Mouse (Mus musculus) limb, embryonic 12.5 days (tissue): ENCODE data around the gene Eya2. TPM values are rescaled to one million over a fixed set of nuclear protein-coding genes. Genes with fewer than 3 reads are reported as not detected.

Experiments used
- ATAC-seq: fragments of 200-750 bp; cut with Nextera tagmentation; 2 replicates; pipeline ENCODE4 v1.8.0; 2017; ENCODE audit warnings: low read depth, moderate TSS enrichment; ENCODE audit not compliant: insufficient number of reproducible peaks, insufficient read depth, low FRiP score, low TSS enrichment
- H3K27ac ChIP-seq: fragments of 300-500 bp; sonication (generic); 2 replicates; pipeline ENCODE4 v1.5.1; 2016; ENCODE audit warnings: mild to moderate bottlenecking, moderate library complexity
- H3K27me3 ChIP-seq: fragments of 300-500 bp; sonication (generic); 2 replicates; pipeline ENCODE4 v1.6.1; 2016; ENCODE audit warnings: mild to moderate bottlenecking, moderate library complexity
- H3K36me3 ChIP-seq: fragments of 300-500 bp; sonication (generic); 2 replicates; pipeline ENCODE4 v1.6.1; 2016; ENCODE audit warnings: mild to moderate bottlenecking, moderate library complexity
- H3K4me1 ChIP-seq: fragments of 300-500 bp; sonication (generic); replicated peaks from 2 replicates; pipeline ENCODE4 v1.6.1; 2016
- H3K4me2 ChIP-seq: fragments of 300-500 bp; sonication (generic); 2 replicates; pipeline ENCODE4 v1.6.1; 2016; ENCODE audit warnings: mild to moderate bottlenecking, moderate library complexity
- H3K4me3 ChIP-seq: fragments of 300-500 bp; sonication (generic); replicated peaks from 2 replicates; pipeline ENCODE4 v1.5.1; 2016; ENCODE audit warnings: mild to moderate bottlenecking
- H3K9ac ChIP-seq: fragments of 300-500 bp; sonication (generic); replicated peaks from 2 replicates; pipeline ENCODE4 v1.6.1; 2016; ENCODE audit warnings: mild to moderate bottlenecking, moderate library complexity
- H3K9me3 ChIP-seq: fragments of 300-500 bp; sonication (generic); 2 replicates; pipeline ENCODE4 v1.6.1; 2016; ENCODE audit warnings: mild to moderate bottlenecking, moderate library complexity
- WGBS: fragments of 180-500 bp; shearing (Covaris S2); methylation state at CpG from one replicate; pipeline ENCODE4 v1.1.7; 2016; 5-methylcytosine and 5-hydroxymethylcytosine counted together
- polyA plus RNA-seq: library from polyadenylated mRNA; unstranded; fragments of >200 nt; fragmentation: Nextera tagmentation; extraction: Ambion mirVana; gene quantifications from 2 replicates; pipeline ENCODE4 v1.2.1, GENCODE M21; 2016

Gene Eya2
- polyA plus RNA-seq, 1 experiment from 2014 or later: 9.7 TPM

DNA sequence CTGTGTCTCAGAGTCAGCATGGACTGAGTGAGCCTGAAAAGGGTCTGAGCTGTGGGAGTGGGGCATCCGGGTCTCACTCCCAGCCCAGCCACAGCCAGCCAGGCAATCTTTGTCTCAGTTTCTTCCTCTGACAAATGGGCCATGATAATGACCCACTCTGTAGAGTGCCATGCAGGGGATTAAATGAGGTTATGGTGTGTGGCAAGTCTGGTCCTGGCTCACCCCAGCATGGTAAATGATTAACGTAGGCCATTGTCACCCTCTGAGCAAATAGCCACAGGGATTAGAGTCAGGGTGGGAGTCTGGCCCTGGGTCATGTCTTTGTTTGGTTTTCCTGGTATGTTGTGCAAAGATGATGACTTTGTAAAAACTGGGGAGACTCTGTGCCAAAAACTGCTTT, 72.3 kb downstream of the Eya2 start:
- no peaks in the 10 kb centered on the region; the same call in 1 of the 2 replicates for H3K27me3 ChIP-seq
- no peak overlapping the region for H3K4me2 ChIP-seq
- WGBS: 76% methylated on average over 2 of the region's 2 CpGs
- ATAC-seq: no peak
- no peak overlapping the region for H3K9ac ChIP-seq
- H3K9me3 ChIP-seq: 0 out of 2 replicates have a peak, but pooled peaks cover 1% of the 10 kb centered on the region
- H3K4me1 ChIP-seq: no peaks in the 10 kb centered on the region
- H3K4me3 ChIP-seq: no peak overlapping the region
- no peak overlapping the region for H3K27ac ChIP-seq
- H3K36me3 ChIP-seq: no peaks in the 10 kb centered on the region

DNA sequence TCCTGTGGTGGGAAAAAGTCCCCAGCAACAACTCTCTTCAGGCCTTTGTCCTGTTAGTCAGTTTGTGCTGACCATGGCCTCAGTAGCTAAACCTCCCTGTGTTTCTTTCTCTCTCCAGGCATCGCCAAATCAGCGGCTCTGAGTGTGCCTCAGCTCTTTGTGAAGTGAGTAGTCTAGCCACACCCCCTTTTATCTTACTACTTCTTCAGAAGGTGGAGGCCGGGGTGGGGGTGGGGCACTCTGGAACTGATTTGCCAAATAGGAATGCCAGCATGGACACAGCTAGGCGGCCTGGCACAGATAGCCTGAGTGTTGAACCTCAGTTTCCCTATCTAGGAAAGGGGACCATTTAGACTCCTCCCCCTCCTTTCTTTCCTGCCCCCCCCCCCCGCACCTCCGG, 87.9 kb downstream of the Eya2 start:
- Histone ChIP-seq H3K27ac (no peak overlapping the region), H3K4me1 (no peaks in the 10 kb centered on the region), H3K9me3 (no peaks in the 10 kb centered on the region), H3K9ac (no peak overlapping the region), H3K4me3 (no peak overlapping the region), H3K27me3 (peaks cover under 1% of the 10 kb centered on the region), H3K4me2 (no peak overlapping the region), H3K36me3 (no peaks in the 10 kb centered on the region)
- 64% methylated on average over 6 of the region's 6 CpGs for WGBS
- no peak for ATAC-seq

DNA sequence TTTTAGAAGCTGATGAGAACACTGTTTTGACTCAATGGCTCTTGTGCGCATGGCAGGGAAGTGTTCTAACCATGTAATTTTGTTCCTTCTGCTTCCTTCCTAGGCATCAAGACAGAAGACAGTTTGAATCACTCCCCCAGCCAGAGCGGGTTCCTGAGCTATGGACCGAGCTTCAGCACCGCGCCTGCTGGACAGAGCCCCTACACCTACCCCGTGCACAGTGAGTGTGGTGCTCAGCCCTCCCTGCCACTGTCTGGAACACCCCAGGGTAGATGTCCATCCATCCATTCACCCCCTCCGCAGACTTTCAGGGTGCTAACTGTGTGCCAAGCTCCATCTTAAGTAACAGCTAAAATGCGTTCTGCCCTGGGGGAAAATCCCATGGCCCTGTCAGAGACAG, 92.7 kb downstream of the Eya2 start:
- no peaks in the 10 kb centered on the region for H3K9me3 ChIP-seq
- H3K4me2 ChIP-seq: no peak overlapping the region
- WGBS: 29% methylated on average over 8 of the region's 8 CpGs
- no peak overlapping the region for H3K9ac ChIP-seq
- ATAC-seq: no peak
- H3K36me3 ChIP-seq: no peaks in the 10 kb centered on the region
- H3K4me3 ChIP-seq: no peak overlapping the region
- peaks cover 13% of the 10 kb centered on the region for H3K27me3 ChIP-seq
- H3K27ac ChIP-seq: no peak overlapping the region
- no peaks in the 10 kb centered on the region for H3K4me1 ChIP-seq

DNA sequence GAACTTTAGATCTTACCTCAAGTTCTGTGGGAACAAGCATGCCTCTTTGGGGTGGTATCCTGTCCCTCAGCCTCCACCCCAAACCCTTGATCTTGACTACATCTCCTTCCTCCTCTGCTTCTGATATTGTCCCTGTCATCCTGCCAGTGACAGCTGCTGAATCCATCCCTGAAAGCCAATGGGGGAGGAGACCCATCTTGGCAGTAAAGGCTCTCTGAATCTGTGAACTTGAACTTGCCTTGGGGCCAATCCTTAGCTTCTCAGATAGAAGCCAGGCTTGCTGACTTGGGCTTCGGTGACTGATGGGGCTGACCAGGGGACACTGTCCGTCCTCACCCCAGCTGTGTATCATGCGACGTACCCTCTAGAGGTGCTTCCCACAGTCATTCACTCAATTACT, 94.1 kb downstream of the Eya2 start:
- ATAC-seq: no peak
- Histone ChIP-seq H3K4me3 (no peak overlapping the region), H3K36me3 (no peaks in the 10 kb centered on the region), H3K27me3 (peaks cover 16% of the 10 kb centered on the region), H3K27ac (no peak overlapping the region), H3K4me1 (no peaks in the 10 kb centered on the region), H3K4me2 (no peak overlapping the region), H3K9me3 (no peaks in the 10 kb centered on the region), H3K9ac (no peak overlapping the region)
- 95% methylated on average over 4 of the region's 4 CpGs for WGBS

DNA sequence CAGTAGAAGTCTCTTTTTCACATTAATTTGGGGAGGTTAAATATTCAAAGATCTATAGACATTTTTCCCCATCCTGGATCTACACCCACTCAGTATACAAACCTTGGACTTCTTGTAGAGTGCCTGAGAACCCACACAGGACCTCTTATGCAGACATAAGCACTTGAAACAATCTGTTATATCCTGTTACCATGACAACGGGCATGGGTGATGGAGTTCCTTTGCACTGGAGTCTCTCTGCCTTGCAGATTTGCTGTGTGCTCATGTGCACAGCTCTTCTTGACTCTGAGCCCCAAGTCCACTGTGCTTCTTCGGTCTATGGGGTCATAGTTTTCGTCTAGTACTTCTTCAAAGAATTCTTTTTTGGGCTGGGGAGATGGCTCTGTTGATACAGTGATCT, 96.2 kb downstream of the Eya2 start:
- Histone ChIP-seq H3K4me2 (no peak overlapping the region), H3K27ac (no peak overlapping the region), H3K4me1 (no peaks in the 10 kb centered on the region), H3K27me3 (peaks cover 16% of the 10 kb centered on the region), H3K4me3 (no peak overlapping the region), H3K9ac (no peak overlapping the region), H3K9me3 (no peaks in the 10 kb centered on the region), H3K36me3 (no peaks in the 10 kb centered on the region)
- no peak for ATAC-seq
- 87% methylated on average over 3 of the region's 3 CpGs for WGBS

DNA sequence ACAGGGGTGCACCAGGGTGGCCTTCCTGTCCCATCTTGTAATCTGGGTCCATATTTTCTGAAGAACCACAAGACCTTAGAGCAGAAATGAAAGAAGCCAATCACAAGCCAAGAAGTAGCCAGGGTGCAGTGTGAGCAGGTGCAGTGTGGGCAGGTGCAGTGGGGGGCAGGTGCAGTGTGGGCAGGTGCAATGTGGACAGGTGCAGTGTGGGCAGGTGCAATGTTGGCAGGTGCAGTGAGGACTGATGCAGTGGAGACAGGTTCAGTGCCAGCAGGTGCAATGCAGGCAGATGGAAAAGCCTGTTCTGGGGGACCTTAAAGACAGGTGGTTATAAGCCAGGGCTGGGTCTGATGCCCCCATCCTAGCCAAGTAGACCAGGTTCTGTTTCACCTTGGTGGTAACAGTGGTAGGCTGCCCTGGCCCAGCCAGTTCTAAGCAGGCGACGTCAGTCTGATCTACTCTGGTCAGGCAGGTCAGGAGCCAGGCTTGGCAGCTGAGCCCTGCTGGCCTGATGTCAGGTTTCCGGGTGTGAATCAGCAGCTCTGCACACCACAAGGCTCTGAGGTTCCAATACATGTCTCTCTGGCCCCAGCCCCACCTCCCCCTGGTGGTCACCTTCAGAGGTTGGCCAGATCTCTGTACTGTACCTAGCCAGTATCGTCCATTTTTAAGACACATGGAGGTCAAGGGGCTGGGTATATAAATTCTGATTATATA, 98.3 kb downstream of the Eya2 start:
- Histone ChIP-seq H3K27me3 (peaks cover 12% of the 10 kb centered on the region; the same call in 1 of the 2 replicates), H3K9me3 (no peaks in the 10 kb centered on the region), H3K4me1 (no peaks in the 10 kb centered on the region), H3K4me3 (no peak overlapping the region), H3K27ac (no peak overlapping the region), H3K9ac (no peak overlapping the region), H3K36me3 (no peaks in the 10 kb centered on the region), H3K4me2 (no peak overlapping the region)
- no peak for ATAC-seq
- 64% methylated on average over 4 of the region's 4 CpGs for WGBS

DNA sequence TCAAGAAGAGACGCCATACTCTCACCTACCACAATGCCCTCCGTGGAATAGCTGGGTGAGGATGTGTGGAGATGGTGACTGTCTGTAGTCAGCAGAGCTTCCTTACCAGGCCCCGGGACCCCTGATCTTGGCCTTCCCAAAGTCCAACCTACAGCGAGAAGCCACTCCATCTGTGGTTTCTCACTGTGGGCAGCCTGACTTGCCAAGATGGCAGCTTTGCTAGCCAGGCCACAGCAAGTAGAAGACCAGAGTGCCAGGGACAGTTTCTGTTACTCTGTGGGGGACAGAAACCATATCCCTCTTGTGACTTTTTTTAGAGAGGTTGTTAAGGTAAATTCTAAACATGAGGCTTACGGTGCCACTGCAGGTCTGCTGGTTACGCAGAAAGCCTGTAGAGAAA, 99.9 kb downstream of the Eya2 start:
- no peak overlapping the region for H3K27ac ChIP-seq
- 89% methylated on average over 6 of the region's 6 CpGs for WGBS
- no peaks in the 10 kb centered on the region for H3K9me3 ChIP-seq
- H3K4me3 ChIP-seq: no peak overlapping the region
- no peak overlapping the region for H3K4me2 ChIP-seq
- H3K4me1 ChIP-seq: no peaks in the 10 kb centered on the region
- no peaks in the 10 kb centered on the region for H3K36me3 ChIP-seq
- H3K27me3 ChIP-seq: peaks cover 5% of the 10 kb centered on the region; the same call in 1 of the 2 replicates
- no peak for ATAC-seq
- H3K9ac ChIP-seq: no peak overlapping the region

DNA sequence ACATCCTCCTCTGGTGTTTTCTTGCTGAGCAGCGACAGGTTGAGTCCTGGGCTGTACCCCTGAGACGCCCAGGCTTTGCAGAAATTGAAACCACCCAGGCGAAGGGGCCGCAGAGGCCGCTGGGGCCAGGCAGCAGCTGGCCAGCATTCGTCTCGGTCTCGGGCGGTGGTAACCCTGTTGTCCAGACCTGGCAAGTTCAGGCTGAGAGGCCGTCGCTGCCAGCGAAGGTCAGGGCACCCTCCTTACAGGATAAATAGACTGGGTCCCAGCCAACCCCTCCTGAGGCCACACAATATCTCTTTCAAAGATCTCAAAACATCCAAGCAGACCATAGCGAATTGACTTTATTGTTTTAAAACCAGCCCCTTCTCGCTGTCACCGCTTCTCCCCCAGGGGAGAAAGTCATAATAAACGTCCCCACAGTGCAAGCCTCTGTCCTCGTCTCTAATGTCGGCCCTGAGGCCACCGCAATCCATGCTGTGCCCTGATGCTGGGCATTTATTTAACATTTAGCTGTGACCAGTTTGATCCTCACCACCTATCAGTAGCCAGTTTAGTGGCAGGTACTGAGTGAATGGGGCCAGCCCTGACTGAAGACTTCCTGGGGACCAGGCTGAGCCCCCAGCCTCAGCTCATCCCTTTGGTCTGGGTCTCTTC, 105.5 kb downstream of the Eya2 start:
- Histone ChIP-seq H3K4me3 (no peak overlapping the region), H3K27me3 (peaks cover 15% of the 10 kb centered on the region), H3K27ac (0 out of 2 replicates have a peak overlapping the region, but pooled peaks have one; percentile 4), H3K4me2 (no peak overlapping the region), H3K9me3 (no peaks in the 10 kb centered on the region), H3K4me1 (peaks cover 3% of the 10 kb centered on the region; the same call in 1 of the 2 replicates), H3K9ac (no peak overlapping the region), H3K36me3 (no peaks in the 10 kb centered on the region)
- WGBS: 52% methylated on average over 19 of the region's 19 CpGs
- no peak for ATAC-seq

DNA sequence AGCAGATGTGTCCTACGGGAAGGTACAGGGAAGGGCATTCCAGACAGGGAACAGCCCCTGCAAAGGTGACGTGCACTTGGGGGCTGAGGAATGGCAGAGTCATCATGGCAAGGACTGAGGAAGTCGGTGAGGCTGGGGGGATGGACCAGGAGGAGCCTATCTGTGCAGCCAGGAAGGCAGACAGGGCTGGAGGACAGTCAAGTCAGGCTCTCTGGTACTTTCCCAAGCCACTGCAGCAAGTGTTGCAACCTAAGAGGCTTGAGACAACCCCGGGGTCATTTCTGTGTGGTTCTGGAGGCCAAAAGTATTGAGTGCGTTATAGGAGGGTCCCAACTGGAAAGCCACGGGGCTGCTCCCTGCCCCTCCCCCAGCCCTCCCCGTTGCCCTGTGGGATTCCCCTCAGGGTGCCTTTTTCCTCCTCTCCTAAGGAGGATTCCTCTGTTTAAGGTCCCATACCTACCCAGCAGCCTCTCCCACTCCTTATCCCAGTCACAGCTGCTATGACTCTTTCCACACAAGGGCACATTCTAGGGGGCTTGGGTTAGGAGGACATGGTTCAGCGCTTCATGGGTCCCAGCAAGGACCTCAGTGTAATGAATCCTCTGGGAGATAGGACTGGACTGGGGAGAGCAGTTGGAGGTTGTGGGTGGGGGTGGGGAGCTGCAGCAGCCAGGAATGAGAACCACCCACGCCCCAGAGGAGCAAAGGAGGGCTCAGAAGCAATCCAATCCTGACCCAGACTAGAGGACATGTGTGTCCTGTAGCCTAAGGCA, 108.4 kb downstream of the Eya2 start:
- Histone ChIP-seq H3K27ac (no peak overlapping the region), H3K9ac (no peak overlapping the region), H3K27me3 (peaks cover 15% of the 10 kb centered on the region), H3K9me3 (no peaks in the 10 kb centered on the region), H3K4me1 (peaks cover 3% of the 10 kb centered on the region; the same call in 1 of the 2 replicates), H3K36me3 (no peaks in the 10 kb centered on the region), H3K4me2 (no peak overlapping the region), H3K4me3 (no peak overlapping the region)
- ATAC-seq: no peak
- WGBS: 57% methylated on average over 9 of the region's 9 CpGs

DNA sequence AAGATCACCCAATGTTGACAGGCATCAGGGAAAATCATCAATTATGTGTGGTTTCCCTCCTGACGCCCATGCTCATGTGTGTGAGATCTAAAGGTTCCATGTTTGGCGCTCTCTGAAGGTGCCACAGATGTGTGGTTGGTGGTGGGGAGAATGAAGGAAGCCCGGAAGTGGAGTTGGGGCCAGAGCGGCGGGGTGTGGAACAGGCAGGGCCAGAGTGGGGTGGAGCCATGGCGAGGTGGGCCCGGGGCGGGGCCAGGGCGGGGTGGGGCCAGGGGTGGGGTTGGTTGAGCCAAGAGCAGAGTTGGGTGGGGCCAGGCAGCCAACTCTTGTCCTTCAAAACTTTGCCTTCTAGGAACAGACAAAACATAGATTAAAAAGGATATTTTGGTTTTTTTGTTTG, 113.4 kb downstream of the Eya2 start:
- H3K27ac ChIP-seq: no peak overlapping the region
- peaks cover 3% of the 10 kb centered on the region; the same call in 1 of the 2 replicates for H3K27me3 ChIP-seq
- H3K9me3 ChIP-seq: no peaks in the 10 kb centered on the region
- H3K4me1 ChIP-seq: 0 out of 2 replicates have a peak, but pooled peaks cover under 1% of the 10 kb centered on the region
- no peaks in the 10 kb centered on the region for H3K36me3 ChIP-seq
- no peak overlapping the region for H3K9ac ChIP-seq
- ATAC-seq: no peak
- WGBS: 58% methylated on average over 9 of the region's 9 CpGs
- no peak overlapping the region for H3K4me3 ChIP-seq
- H3K4me2 ChIP-seq: no peak overlapping the region

DNA sequence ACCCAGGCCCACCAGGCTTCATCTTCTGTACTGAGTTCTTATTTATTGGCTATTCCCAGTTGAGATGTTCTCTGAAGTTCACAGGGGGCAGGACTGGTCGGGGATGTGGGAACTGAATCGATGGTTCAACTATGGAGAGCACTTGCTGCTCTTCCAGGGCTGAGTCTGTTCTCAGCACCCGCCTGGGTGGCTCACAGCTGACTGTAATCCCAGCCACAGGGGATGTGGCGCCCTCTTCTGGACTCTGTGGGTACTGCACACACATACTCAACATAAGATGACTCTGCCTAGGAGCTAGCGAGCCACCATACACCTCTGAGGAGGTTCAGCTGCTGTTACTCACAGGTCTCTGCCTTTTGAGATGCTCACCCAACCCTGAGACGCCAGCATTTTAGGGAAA, 121.9 kb downstream of the Eya2 start:
- no peak for ATAC-seq
- WGBS: 86% methylated on average over 6 of the region's 6 CpGs
- peaks cover 12% of the 10 kb centered on the region; the same call in 1 of the 2 replicates for H3K27me3 ChIP-seq
- no peaks in the 10 kb centered on the region for H3K36me3 ChIP-seq
- H3K9me3 ChIP-seq: peaks cover 5% of the 10 kb centered on the region; the same call in 1 of the 2 replicates
- no peak overlapping the region for H3K4me2 ChIP-seq
- no peak overlapping the region for H3K27ac ChIP-seq
- H3K4me3 ChIP-seq: no peak overlapping the region
- no peaks in the 10 kb centered on the region for H3K4me1 ChIP-seq
- H3K9ac ChIP-seq: no peak overlapping the region
